Mouse (Mus musculus) midbrain, embryonic 10.5 days (tissue): ENCODE results near the gene Kdm1b. TPM values are rescaled to one million over a fixed set of nuclear protein-coding genes. Genes with fewer than 3 reads are reported as not detected.
A peak's percentile ranks its signal among the peaks of the same experiment; 100 is the strongest.

ENCODE experiments used
- DNase-seq: peaks from one replicate; pipeline ENCODE4 v3.0.0-alpha.2; 2017; ENCODE audit warnings: low spot score
- H3K27ac ChIP-seq: fragments of 300-500 bp; sonication (generic); replicated peaks from 2 replicates; pipeline ENCODE4 v1.5.1; 2016; ENCODE audit warnings: mild to moderate bottlenecking
- H3K27me3 ChIP-seq: fragments of 300-500 bp; sonication (generic); 2 replicates; pipeline ENCODE4 v1.6.1; 2016; ENCODE audit warnings: low read depth, mild to moderate bottlenecking; ENCODE audit not compliant: poor library complexity, severe bottlenecking
- H3K36me3 ChIP-seq: fragments of 300-500 bp; sonication (generic); 2 replicates; pipeline ENCODE4 v1.6.1; 2016; ENCODE audit warnings: mild to moderate bottlenecking, moderate library complexity
- H3K4me1 ChIP-seq: fragments of 300-500 bp; sonication (generic); 2 replicates; pipeline ENCODE4 v1.6.1; 2016
- H3K4me3 ChIP-seq: fragments of 300-500 bp; sonication (generic); 2 replicates; pipeline ENCODE4 v1.5.1; 2016; ENCODE audit warnings: mild to moderate bottlenecking, moderate library complexity
- H3K9me3 ChIP-seq: fragments of 300-500 bp; sonication (generic); replicated peaks from 2 replicates; pipeline ENCODE4 v1.6.1; 2016; ENCODE audit warnings: mild to moderate bottlenecking
- WGBS: fragments of 180-500 bp; shearing (Covaris S2); methylation state at CpG from one replicate; pipeline ENCODE4 v1.1.7; 2016; 5-methylcytosine and 5-hydroxymethylcytosine counted together
- polyA plus RNA-seq: library from polyadenylated mRNA; unstranded; fragments of >200 nt; fragmentation: Nextera tagmentation; extraction: Ambion mirVana; gene quantifications from 2 replicates; pipeline ENCODE4 v1.2.1, GENCODE M21; 2016

Kdm1b gene
- polyA plus RNA-seq, 1 experiment from 2014 or later, result 15.4 TPM

DNA sequence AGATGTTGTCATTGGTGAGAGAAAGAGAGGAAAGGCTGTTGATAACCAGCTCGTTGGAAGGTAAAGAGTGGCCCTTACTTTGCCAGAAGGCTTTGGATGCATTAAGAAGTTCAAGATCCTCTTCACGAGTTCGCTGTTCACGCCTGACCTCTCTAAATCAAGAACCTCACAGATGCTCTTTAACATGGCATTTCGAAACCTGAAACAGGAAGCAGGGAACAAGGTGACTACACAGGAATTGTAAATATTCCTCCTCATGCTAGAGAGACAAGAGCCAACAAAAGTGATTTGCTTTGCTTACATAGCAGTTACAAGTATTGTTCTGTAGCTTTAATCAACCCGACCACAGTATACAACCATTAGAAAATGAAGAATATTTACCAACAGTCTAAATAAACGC, 56.0 kb downstream of the Kdm1b start:
- H3K9me3 ChIP-seq, result no peaks in the 10 kb centered on the region
- H3K27me3 ChIP-seq, result no peaks in the 10 kb centered on the region
- H3K36me3 ChIP-seq, result peaks cover 98% of the 10 kb centered on the region
- DNase-seq, result no peak
- peaks cover 16% of the 10 kb centered on the region for H3K4me1 ChIP-seq
- 93% methylated on average over 7 of the region's 7 CpGs for WGBS
- no peak overlapping the region for H3K4me3 ChIP-seq
- H3K27ac ChIP-seq, result no peak overlapping the region

DNA sequence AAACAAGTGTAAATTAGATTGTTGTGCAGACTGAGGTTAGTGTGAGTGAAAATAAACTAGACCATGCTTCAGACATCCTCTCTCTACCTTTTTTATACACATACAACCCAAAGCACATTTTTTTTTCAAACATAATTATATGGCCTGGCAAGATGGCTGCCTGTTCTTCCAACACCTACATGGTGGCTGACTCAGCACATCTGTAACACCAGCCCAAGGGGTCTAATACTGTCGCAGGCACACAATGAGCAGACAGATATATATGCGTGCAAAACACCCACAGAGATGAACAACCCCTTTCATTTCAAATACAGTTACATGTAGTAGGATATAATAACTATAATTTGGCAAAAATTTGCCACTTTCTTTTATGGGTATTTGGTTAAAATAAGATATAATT, 57.3 kb downstream of the Kdm1b start:
- Histone ChIP-seq H3K27ac (no peak overlapping the region), H3K36me3 (peaks cover 85% of the 10 kb centered on the region), H3K9me3 (no peaks in the 10 kb centered on the region), H3K4me3 (no peak overlapping the region), H3K27me3 (no peaks in the 10 kb centered on the region), H3K4me1 (peaks cover 19% of the 10 kb centered on the region)
- no peak for DNase-seq
- 96% methylated on average over 2 of the region's 2 CpGs for WGBS

GRCm38 (mm10) chr13:47104146-47104545, 60.8 kb downstream of the Kdm1b start:
- WGBS, result 23% methylated on average over 2 of the region's 2 CpGs
- H3K27ac ChIP-seq, result peak overlapping the region; percentile 100

GRCm38 (mm10) chr13:47104856-47105541, 61.7 kb downstream of the Kdm1b start:
- H3K27ac ChIP-seq, result peak overlapping the region; percentile 100
- H3K27me3 ChIP-seq, result 0 out of 2 replicates have a peak, but pooled peaks cover 3% of the 10 kb centered on the region
- H3K4me3 ChIP-seq, result peak overlapping the region; percentile 99
- H3K9me3 ChIP-seq, result no peaks in the 10 kb centered on the region
- under 1% methylated on average over 25 of the region's 25 CpGs for WGBS
- peaks cover 32% of the 10 kb centered on the region for H3K4me1 ChIP-seq
- H3K36me3 ChIP-seq, result peaks cover 41% of the 10 kb centered on the region
- DNase-seq, result peak; percentile 48

More at GRCm38 (mm10) chr13:47104146-47104545, 60.8 kb downstream of the Kdm1b start:
- DNase-seq, result no peak
- Histone ChIP-seq H3K36me3 (peaks cover 49% of the 10 kb centered on the region), H3K4me3 (peak overlapping the region; percentile 99), H3K9me3 (no peaks in the 10 kb centered on the region), H3K27me3 (0 out of 2 replicates have a peak, but pooled peaks cover 3% of the 10 kb centered on the region), H3K4me1 (peaks cover 32% of the 10 kb centered on the region)

- Histone ChIP-seq H3K27me3 (0 out of 2 replicates have a peak, but pooled peaks cover 3% of the 10 kb centered on the region), H3K4me3 (peak within 1 kb of the TSS; percentile 99), H3K9me3 (no peaks in the 10 kb centered on the region), H3K27ac (peak within 1 kb of the TSS; percentile 100), H3K36me3 (peaks cover 31% of the 10 kb centered on the region), H3K4me1 (peaks cover 32% of the 10 kb centered on the region)
- WGBS, result under 1% methylated on average over 120 of the region's 129 CpGs
- DNase-seq, result peak; percentile 93
Observed at GRCm38 (mm10) chr13:47105711-47106579, 62.6 kb downstream of the Kdm1b start, which contains the start of gene Dek. TSS of gene Dek (minus strand) at chr13:47106201.

- Histone ChIP-seq H3K36me3 (peaks cover 26% of the 10 kb centered on the region), H3K4me3 (peak overlapping the region; percentile 99), H3K27ac (peak overlapping the region; percentile 100), H3K4me1 (peaks cover 32% of the 10 kb centered on the region), H3K9me3 (no peaks in the 10 kb centered on the region), H3K27me3 (0 out of 2 replicates have a peak, but pooled peaks cover 3% of the 10 kb centered on the region)
- 0% methylated on average over 20 of the region's 20 CpGs for WGBS
- no peak for DNase-seq
Observed at GRCm38 (mm10) chr13:47106580-47106888, 63.2 kb downstream of the Kdm1b start.

DNA sequence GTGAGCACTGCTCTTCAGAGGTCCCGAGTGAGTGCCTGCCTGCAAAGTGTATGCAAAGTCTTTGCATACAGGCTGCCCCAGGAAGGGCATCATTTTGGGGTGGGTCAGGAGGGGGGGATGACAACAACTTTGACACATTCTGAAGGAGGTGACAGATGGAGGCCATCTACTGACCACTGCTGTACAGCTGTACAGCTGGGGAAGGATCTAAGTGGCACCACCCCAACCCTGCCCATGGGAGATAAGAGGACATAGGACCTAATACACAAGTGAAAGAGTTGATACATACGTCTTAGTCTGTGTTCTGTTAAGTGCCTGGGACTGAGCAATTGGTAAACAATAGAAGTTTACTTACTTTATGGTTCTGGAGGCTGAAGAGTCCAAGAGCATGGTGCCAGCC, 65.9 kb downstream of the Kdm1b start:
- 80% methylated on average over 2 of the region's 2 CpGs for WGBS
- Histone ChIP-seq H3K36me3 (0 out of 2 replicates have a peak, but pooled peaks cover under 1% of the 10 kb centered on the region), H3K9me3 (no peaks in the 10 kb centered on the region), H3K27me3 (0 out of 2 replicates have a peak, but pooled peaks cover 3% of the 10 kb centered on the region), H3K27ac (no peak overlapping the region), H3K4me1 (peaks cover 17% of the 10 kb centered on the region), H3K4me3 (no peak overlapping the region)
- no peak for DNase-seq

DNA sequence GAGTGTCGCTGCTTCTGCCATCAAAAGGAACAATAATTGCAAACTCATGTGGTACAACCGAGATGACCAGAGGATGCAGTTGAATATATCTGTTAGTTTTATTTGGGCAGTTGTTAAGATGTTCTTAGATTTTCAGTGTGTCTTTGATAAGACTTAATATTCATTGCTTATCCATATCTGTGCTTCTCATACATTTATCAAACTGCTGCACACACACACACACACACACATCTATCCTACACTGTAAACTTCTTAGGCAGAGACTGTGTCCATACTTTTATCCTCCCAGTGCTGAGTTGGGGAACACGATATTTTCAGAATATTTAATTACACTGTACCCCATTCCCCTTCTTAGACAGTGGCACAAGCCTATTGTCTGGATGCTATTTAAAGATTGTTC, 67.9 kb downstream of the Kdm1b start:
- Histone ChIP-seq H3K4me1 (peaks cover 14% of the 10 kb centered on the region), H3K4me3 (no peak overlapping the region), H3K27ac (no peak overlapping the region), H3K27me3 (0 out of 2 replicates have a peak, but pooled peaks cover 3% of the 10 kb centered on the region), H3K9me3 (no peaks in the 10 kb centered on the region), H3K36me3 (no peaks in the 10 kb centered on the region)
- DNase-seq, result no peak
- 89% methylated on average over 3 of the region's 3 CpGs for WGBS

DNA sequence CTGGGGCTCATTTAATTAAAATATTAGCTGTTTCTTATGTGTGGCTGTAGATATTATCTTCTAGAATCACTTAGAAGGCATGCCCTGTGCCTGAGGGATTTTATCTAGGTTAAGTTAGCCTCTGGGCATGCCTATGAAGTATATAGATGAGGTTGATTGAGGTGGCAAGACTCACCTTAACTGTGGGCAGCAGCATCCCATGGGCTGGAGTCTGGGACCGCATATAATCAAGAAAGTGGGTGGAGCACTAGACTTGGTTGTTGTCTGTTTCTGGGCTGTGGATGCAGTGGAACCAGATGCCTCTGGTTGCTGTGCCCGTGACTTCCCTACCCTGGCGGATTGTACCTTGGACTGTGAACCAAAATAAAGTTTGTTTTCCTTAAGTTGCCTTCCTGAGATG, 68.8 kb downstream of the Kdm1b start:
- no peak for DNase-seq
- no peak overlapping the region for H3K27ac ChIP-seq
- H3K27me3 ChIP-seq, result 0 out of 2 replicates have a peak, but pooled peaks cover 3% of the 10 kb centered on the region
- H3K9me3 ChIP-seq, result no peaks in the 10 kb centered on the region
- peaks cover 7% of the 10 kb centered on the region for H3K4me1 ChIP-seq
- H3K4me3 ChIP-seq, result no peak overlapping the region
- 89% methylated on average over 3 of the region's 3 CpGs for WGBS
- H3K36me3 ChIP-seq, result no peaks in the 10 kb centered on the region

GRCm38 (mm10) chr13:47112924-47113323, 69.6 kb downstream of the Kdm1b start:
- Histone ChIP-seq H3K4me1 (no peaks in the 10 kb centered on the region), H3K36me3 (no peaks in the 10 kb centered on the region), H3K9me3 (no peaks in the 10 kb centered on the region), H3K27ac (no peak overlapping the region), H3K4me3 (no peak overlapping the region), H3K27me3 (0 out of 2 replicates have a peak, but pooled peaks cover 3% of the 10 kb centered on the region)
- WGBS, result 77% methylated on average over 3 of the region's 3 CpGs
- DNase-seq, result no peak

DNA sequence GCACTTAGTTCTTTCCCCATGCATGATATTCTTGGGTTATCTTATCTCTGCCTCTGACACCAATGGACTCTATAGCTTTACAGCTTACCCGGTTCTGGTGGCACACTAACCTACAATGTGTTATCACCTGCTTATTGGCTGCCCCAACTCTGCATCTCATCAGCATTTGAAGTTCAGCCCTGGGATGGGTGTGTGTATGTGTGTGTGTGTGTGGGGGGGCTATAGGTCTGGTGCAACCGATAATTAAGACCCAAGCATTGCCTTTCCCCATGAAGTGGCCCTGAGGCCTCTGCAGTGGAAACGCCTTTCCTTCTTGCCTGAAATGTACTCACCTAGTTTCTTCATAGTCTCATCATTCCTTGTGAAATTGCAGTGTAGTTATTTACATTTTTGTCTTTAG, 72.7 kb downstream of the Kdm1b start:
- H3K27ac ChIP-seq, result no peak overlapping the region
- H3K9me3 ChIP-seq, result no peaks in the 10 kb centered on the region
- no peaks in the 10 kb centered on the region for H3K4me1 ChIP-seq
- WGBS, result 91% methylated on average over 3 of the region's 3 CpGs
- peaks cover 14% of the 10 kb centered on the region for H3K27me3 ChIP-seq
- H3K36me3 ChIP-seq, result no peaks in the 10 kb centered on the region
- DNase-seq, result no peak
- no peak overlapping the region for H3K4me3 ChIP-seq

DNA sequence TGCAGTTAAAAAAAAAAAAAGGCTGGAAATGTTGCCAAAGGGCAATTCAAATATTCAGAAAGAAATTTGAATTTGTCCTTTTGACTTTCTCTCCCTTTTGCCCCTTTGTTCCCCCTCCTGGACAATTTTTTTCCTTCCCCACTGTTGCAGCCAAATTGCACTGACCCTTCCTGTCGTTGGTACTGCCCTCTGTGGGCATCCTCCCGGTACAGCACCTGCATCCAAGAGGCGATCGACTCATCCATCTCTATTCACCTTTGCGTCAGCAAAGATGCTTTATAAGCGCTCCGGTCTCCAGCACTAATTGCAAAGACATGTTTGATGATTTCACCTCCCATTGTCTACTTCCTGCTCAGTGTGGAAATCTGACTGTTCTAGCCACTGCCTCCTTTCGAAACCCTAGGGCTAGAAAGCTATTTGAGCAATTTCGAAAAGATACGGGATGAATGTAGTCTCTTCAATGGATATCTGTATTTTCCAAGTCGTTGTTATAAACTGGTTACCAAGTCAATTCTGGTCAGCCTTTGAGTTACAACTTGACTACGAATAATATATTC, 78.1 kb downstream of the Kdm1b start:
- no peak for DNase-seq
- Histone ChIP-seq H3K36me3 (no peaks in the 10 kb centered on the region), H3K27ac (no peak overlapping the region), H3K4me1 (peaks cover 26% of the 10 kb centered on the region), H3K9me3 (no peaks in the 10 kb centered on the region), H3K4me3 (no peak overlapping the region), H3K27me3 (peaks cover 55% of the 10 kb centered on the region)
- WGBS, result 38% methylated on average over 12 of the region's 12 CpGs
